Mouse (Mus musculus) liver, postnatal 0 days (tissue): Measurements from ENCODE around the gene Optc. TPM values are rescaled to one million over a fixed set of nuclear protein-coding genes. Genes with fewer than 3 reads are reported as not detected.
A peak's percentile ranks its signal among the peaks of the same experiment; 100 is the strongest.

Experiments
- ATAC-seq: fragments of 200-750 bp; cut with Nextera tagmentation; 2 replicates; pipeline ENCODE4 v1.8.0; 2017; ENCODE audit warnings: mild to moderate bottlenecking, moderate library complexity
- DNase-seq: peaks from one replicate; pipeline ENCODE4 v3.0.0-alpha.2; 2016
- H3K27ac ChIP-seq: fragments of 300-500 bp; sonication (generic); 2 replicates; pipeline ENCODE4 v1.5.1; 2014; ENCODE audit warnings: antibody characterized with exemption, moderate library complexity, mild to moderate bottlenecking, low read depth
- H3K27me3 ChIP-seq: fragments of 300-500 bp; sonication (generic); 2 replicates; pipeline ENCODE4 v1.6.1; 2014; ENCODE audit warnings: low read length, control low read depth, mixed read lengths; ENCODE audit not compliant: insufficient read depth
- H3K36me3 ChIP-seq: fragments of 300-500 bp; sonication (generic); replicated peaks from 2 replicates; pipeline ENCODE4 v1.6.1; 2014; ENCODE audit warnings: mild to moderate bottlenecking, control low read depth, low read length, moderate library complexity, mixed read lengths; ENCODE audit not compliant: insufficient read depth
- H3K4me1 ChIP-seq: fragments of 300-500 bp; sonication (generic); 2 replicates; pipeline ENCODE4 v1.6.1; 2014; ENCODE audit warnings: antibody characterized with exemption, mild to moderate bottlenecking, control low read depth; ENCODE audit not compliant: insufficient read depth
- H3K4me2 ChIP-seq: fragments of 300-500 bp; sonication (generic); 2 replicates; pipeline ENCODE4 v1.6.1; 2014; ENCODE audit warnings: low read depth, mild to moderate bottlenecking, low read length, moderate library complexity, mixed read lengths
- H3K4me3 ChIP-seq: fragments of 300-500 bp; sonication (generic); 2 replicates; pipeline ENCODE4 v1.5.1; 2014; ENCODE audit warnings: low read depth, low read length
- H3K9ac ChIP-seq: fragments of 300-500 bp; sonication (generic); replicated peaks from 2 replicates; pipeline ENCODE4 v1.6.1; 2014; ENCODE audit warnings: mild to moderate bottlenecking, moderate library complexity
- H3K9me3 ChIP-seq: fragments of 300-500 bp; sonication (generic); 2 replicates; pipeline ENCODE4 v1.6.1; 2016; ENCODE audit warnings: mild to moderate bottlenecking, control low read depth, low read length, mixed read lengths
- CTCF ChIP-seq: sonication (generic); IDR thresholded peaks from 2 replicates; pipeline ENCODE4 v1.5.1; 2016; ENCODE audit warnings: antibody characterized with exemption, low read depth
- EP300 ChIP-seq: IDR thresholded peaks from 2 replicates; pipeline ENCODE4 v1.6.1; 2016; ENCODE audit warnings: antibody characterized with exemption, low read depth, mild to moderate bottlenecking
- WGBS: fragments of 180-500 bp; shearing (Covaris S2); extraction: QIAGEN DNeasy Blood & Tissue Kit; methylation state at CpG from one replicate; pipeline ENCODE4 v1.1.7; 2014; ENCODE audit not compliant: insufficient replicate concordance; 5-methylcytosine and 5-hydroxymethylcytosine counted together
- polyA plus RNA-seq: library from polyadenylated mRNA; unstranded; fragments of >200 nt; fragmentation: Nextera tagmentation; extraction: Ambion mirVana; gene quantifications from 2 replicates; pipeline ENCODE4 v1.2.1, GENCODE M21; 2015

Optc gene
- polyA plus RNA-seq, 1 experiment from 2014 or later: 0.14 TPM

DNA sequence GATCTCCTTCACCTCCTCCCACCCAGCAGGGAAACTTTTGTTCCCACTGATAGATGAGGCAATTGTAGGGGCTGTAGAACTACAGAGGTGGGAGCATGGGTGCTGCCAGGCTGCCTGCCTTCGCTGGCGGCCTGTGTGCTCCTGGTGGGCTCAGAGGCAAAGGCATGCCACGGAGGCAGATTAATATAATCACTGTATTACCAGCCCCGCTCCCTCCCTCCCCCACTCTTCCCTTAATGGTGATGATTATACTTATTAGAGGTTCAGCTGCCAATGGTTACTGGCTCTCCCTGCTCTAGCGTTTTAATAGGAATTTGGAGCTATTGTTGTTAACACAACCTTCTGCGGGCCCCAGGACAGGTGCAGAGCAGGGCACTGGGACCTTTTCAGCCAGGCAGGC lies 26.0 kb downstream of the Optc start:
- no peak overlapping the region for H3K9ac ChIP-seq

DNA sequence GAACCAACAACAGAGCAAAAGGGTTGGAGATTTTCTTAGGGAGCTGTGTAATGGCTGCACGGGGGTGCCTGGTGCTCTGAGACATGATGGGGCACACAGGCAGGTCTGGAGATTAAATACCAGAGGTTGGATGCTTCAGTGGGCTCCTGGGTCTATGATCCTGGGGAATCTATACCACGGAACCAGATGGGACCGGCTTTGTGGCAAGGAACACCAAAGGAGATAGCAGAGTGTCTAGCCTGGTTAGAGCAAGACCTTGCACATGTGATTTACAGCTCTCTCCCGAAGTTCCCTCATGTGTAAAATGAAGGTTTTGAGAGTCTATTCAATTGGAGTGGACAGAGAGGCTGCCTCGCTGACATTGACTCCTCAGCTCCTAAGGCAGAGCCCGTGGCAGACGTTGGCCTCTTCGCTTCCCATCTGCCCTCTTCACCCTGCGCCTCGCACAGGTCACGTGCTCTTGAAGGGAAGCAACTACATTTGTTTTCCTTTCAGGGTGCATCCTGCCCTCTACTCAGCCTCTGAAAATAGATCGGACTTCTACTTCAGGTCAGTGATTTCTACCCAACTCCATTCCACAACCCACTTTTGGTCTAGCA lies 28.9 kb downstream of the Optc start:
- TF ChIP-seq CTCF: no peak
- no peaks in the 10 kb centered on the region for H3K27me3 ChIP-seq
- H3K27ac ChIP-seq: no peak overlapping the region
- 48% methylated on average over 12 of the region's 12 CpGs for WGBS
- H3K4me2 ChIP-seq: no peak overlapping the region
- no peaks in the 10 kb centered on the region for H3K9me3 ChIP-seq
- H3K4me1 ChIP-seq: peaks cover 31% of the 10 kb centered on the region
- H3K9ac ChIP-seq: no peak overlapping the region
- no peaks in the 10 kb centered on the region for H3K36me3 ChIP-seq
- no peak overlapping the region for H3K4me3 ChIP-seq
- ATAC-seq: no peak
- peak; percentile 13 for DNase-seq

More for the DNA sequence above, 26.0 kb downstream of the Optc start:
- H3K4me2 ChIP-seq: no peak overlapping the region
- H3K4me3 ChIP-seq: no peak overlapping the region
- peak; percentile 9 for DNase-seq
- ATAC-seq: no peak
- no peaks in the 10 kb centered on the region for H3K27me3 ChIP-seq
- TF ChIP-seq EP300: no peak
- H3K9me3 ChIP-seq: no peaks in the 10 kb centered on the region
- 68% methylated on average over 6 of the region's 6 CpGs for WGBS
- H3K27ac ChIP-seq: peak overlapping the region; percentile 67
- no peaks in the 10 kb centered on the region for H3K36me3 ChIP-seq
- H3K4me1 ChIP-seq: peaks cover 42% of the 10 kb centered on the region

DNA sequence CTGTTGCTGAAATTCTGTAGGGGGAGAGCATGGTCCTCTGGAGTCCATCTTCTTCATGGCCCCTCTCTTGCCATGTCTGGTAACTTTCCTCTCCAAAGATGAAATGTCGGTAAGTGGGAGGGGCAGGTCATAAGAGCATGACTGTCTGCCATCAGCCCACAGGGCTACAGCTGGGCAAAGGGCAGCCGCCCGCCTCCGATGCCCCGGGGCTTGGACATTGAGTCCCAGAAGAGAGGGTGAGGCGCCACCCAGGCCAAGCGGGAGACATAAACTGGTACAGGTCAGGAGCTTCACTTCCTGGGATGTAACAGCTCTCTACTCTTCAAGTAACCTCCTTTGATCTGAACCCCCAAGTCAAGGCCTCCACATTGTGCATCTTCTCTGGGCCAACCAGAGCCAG lies 30.9 kb downstream of the Optc start:
- WGBS: 79% methylated on average over 7 of the region's 7 CpGs

DNA sequence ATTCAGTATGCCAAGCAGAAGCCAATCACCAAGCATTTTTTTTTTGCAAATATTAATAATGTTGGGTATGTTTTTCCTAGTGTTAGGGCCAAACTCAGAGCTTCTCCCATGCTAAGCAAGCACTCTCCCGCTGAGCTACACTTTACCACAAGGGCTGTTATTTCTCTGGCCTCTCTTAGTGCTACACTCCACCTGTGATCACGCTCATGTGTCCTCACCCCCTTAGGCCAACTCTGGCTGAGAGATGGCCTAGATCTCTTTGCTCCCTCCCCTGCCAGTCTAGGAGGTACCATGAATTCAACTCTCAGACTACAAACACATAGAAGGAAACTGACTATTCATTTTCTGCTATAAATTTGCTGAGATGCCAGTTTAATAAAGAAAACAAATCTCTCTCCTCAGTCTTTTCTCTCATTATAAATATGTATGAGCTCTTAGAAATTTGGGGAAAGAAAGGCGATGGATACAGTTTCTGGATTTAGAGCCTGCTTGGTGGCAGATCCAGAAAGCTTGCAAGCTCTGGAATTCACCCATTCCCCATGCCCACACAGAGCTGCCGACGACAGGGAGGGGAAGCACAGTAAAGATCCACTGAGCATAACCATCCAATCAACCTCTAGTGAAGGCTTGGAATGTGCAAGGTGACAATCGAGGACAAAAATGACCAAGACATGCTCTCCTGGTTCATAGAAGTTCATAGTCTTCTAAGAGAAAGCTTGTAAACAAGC lies 34.5 kb downstream of the Optc start:
- TF ChIP-seq EP300: no peak
- TF ChIP-seq CTCF: no peak
- DNase-seq (no peak), ATAC-seq (no peak)
- Histone ChIP-seq H3K9ac (no peak overlapping the region), H3K27me3 (no peaks in the 10 kb centered on the region), H3K4me3 (no peak overlapping the region), H3K36me3 (no peaks in the 10 kb centered on the region), H3K4me2 (no peak overlapping the region), H3K9me3 (no peaks in the 10 kb centered on the region), H3K27ac (no peak overlapping the region), H3K4me1 (no peaks in the 10 kb centered on the region)
- 83% methylated on average over 6 of the region's 6 CpGs for WGBS

More for the DNA sequence above, 30.9 kb downstream of the Optc start:
- DNase-seq: peak; percentile 13
- no peak overlapping the region for H3K4me2 ChIP-seq
- no peak overlapping the region for H3K4me3 ChIP-seq
- TF ChIP-seq EP300 (no peak), CTCF (no peak)
- H3K36me3 ChIP-seq: no peaks in the 10 kb centered on the region
- no peak overlapping the region for H3K9ac ChIP-seq
- H3K4me1 ChIP-seq: peaks cover 16% of the 10 kb centered on the region
- no peak overlapping the region for H3K27ac ChIP-seq
- H3K9me3 ChIP-seq: no peaks in the 10 kb centered on the region
- ATAC-seq: no peak
- H3K27me3 ChIP-seq: no peaks in the 10 kb centered on the region

DNA sequence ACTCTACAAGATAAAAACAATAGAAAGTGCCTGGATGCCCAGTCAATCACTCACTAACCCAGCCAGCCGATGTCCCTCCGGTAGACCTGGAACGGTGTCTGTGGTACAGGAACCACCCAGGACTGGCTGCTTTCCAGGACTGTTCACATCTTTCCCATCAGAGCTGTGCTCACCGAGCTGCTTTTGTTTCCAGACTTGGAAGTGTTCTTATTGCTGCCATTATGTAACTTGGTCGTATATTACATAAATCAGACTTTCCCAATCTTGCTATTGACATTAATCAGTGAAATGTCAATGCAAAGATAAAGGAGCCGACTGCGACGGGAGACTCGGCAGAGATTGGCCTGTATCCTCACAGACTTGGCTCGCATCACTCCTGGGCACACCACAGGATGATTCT lies 36.6 kb downstream of the Optc start:
- Histone ChIP-seq H3K36me3 (no peaks in the 10 kb centered on the region), H3K4me3 (no peak overlapping the region), H3K9ac (no peak overlapping the region), H3K27ac (no peak overlapping the region), H3K4me2 (no peak overlapping the region), H3K4me1 (no peaks in the 10 kb centered on the region), H3K27me3 (no peaks in the 10 kb centered on the region), H3K9me3 (no peaks in the 10 kb centered on the region)
- ATAC-seq: no peak
- 77% methylated on average over 10 of the region's 10 CpGs for WGBS
- DNase-seq: no peak
- no peak for TF ChIP-seq EP300
- no peak for TF ChIP-seq CTCF

DNA sequence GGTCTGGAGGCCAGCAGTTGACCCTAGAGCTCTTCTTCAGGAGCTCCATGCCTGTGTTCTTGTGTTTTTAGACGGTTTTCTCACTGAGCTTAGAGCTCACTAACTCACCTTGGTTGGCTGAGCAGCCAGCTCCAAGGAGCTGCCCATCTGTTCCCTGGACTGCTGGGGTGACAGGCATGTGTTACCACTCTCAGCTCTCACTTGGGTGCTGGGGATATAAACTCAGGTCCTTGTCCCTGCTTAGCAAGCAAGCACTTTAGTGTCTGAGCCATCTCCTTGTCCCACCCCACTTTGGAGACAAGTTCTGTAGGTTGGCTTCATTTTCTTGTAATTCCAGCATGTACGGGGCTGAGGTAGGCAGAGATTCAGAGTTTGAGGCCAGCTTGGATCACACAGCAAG lies 38.6 kb downstream of the Optc start:
- TF ChIP-seq EP300 (no peak), CTCF (no peak)
- Histone ChIP-seq H3K27ac (no peak overlapping the region), H3K4me2 (no peak overlapping the region), H3K4me1 (no peaks in the 10 kb centered on the region), H3K9ac (no peak overlapping the region), H3K9me3 (no peaks in the 10 kb centered on the region), H3K4me3 (no peak overlapping the region), H3K27me3 (no peaks in the 10 kb centered on the region), H3K36me3 (no peaks in the 10 kb centered on the region)
- WGBS: 73% methylated on average over 2 of the region's 2 CpGs
- no peak for DNase-seq
- no peak for ATAC-seq
